Mouse (Mus musculus): ENCODE measurements around the gene Abi2.

- TF ChIP-seq CTCF (IDR thresholded peaks at IDR 0.05; ENCODE audit: control insufficient read depth, insufficient read depth, insufficient read length) = no peak
- TF ChIP-seq MAX (IDR thresholded peaks at IDR 0.05) = no peak
- TF ChIP-seq USF1 (IDR thresholded peaks at IDR 0.05; ENCODE audit: low read depth) = no peak
- no peak for TF ChIP-seq FOSL1 (IDR thresholded peaks at IDR 0.05; ENCODE audit: insufficient read depth, low read length, poor library complexity, severe bottlenecking)
- no peak for TF ChIP-seq MYOD1 (IDR thresholded peaks at IDR 0.05; ENCODE audit: control insufficient read depth, insufficient read length, low read depth)
Observed at GRCm38 (mm10) chr1:60381910-60382309, 27.5 kb upstream of the Abi2 start.

All from C2C12 (cell line).